Mouse (Mus musculus): Measurements from ENCODE around the gene Hspa2. TPM values are rescaled to one million over a fixed set of nuclear protein-coding genes. Genes with fewer than 3 reads are reported as not detected.

The Hspa2 gene
- polyA plus RNA-seq, 1 experiment from 2014 or later, result 5.4 TPM

- DNase-seq (ENCODE audit: low spot score), result no peak
- H3K4me1 ChIP-seq, result no peaks in the 10 kb centered on the region
- H3K36me3 ChIP-seq (replicated peaks), result no peaks in the 10 kb centered on the region
- no peaks in the 10 kb centered on the region for H3K27me3 ChIP-seq (replicated peaks; ENCODE audit: low read depth, poor library complexity, severe bottlenecking)
- no peaks in the 10 kb centered on the region for H3K9me3 ChIP-seq
- H3K27ac ChIP-seq (replicated peaks), result no peak overlapping the region
- H3K4me3 ChIP-seq, result no peak overlapping the region
- 79% methylated on average over 6 of the region's 6 CpGs for WGBS
Observed at GRCm38 (mm10) chr12:76448127-76448526, 44.2 kb downstream of the Hspa2 start.

GRCm38 (mm10) chr12:76452203-76452602 lies 48.2 kb downstream of the Hspa2 start:
- Histone ChIP-seq H3K27me3 (replicated peaks; ENCODE audit: low read depth, poor library complexity, severe bottlenecking) (no peaks in the 10 kb centered on the region), H3K36me3 (replicated peaks) (no peaks in the 10 kb centered on the region), H3K4me3 (no peak overlapping the region), H3K4me1 (no peaks in the 10 kb centered on the region), H3K9me3 (no peaks in the 10 kb centered on the region), H3K27ac (replicated peaks) (no peak overlapping the region)
- 72% methylated on average over 2 of the region's 2 CpGs for WGBS
- no peak for DNase-seq (ENCODE audit: low spot score)

Other genes starting within 250 kb of the Hspa2 start
- gene Esr2, start 226.9 kb upstream of the Hspa2 start, polyA plus RNA-seq (2016; fragmentation: Nextera tagmentation; extraction: Ambion mirVana), result 0.20 and 0.29 TPM in 2 replicates
- not detected in 2 replicates for gene Tex21, start 157.4 kb upstream of the Hspa2 start, polyA plus RNA-seq (2016; fragmentation: Nextera tagmentation; extraction: Ambion mirVana)
- 106 and 117 TPM in 2 replicates for gene Mthfd1, start 148.9 kb upstream of the Hspa2 start, polyA plus RNA-seq (2016; fragmentation: Nextera tagmentation; extraction: Ambion mirVana)
- 2.3 and 2.7 TPM in 2 replicates for gene Akap5, start 79.3 kb upstream of the Hspa2 start, polyA plus RNA-seq (2016; fragmentation: Nextera tagmentation; extraction: Ambion mirVana)
- gene Zbtb25, start 34.6 kb upstream of the Hspa2 start, polyA plus RNA-seq (2016; fragmentation: Nextera tagmentation; extraction: Ambion mirVana), result 14.6 and 17.7 TPM in 2 replicates
- 9.4 and 10.0 TPM in 2 replicates for gene Zbtb1, start 33.9 kb upstream of the Hspa2 start, polyA plus RNA-seq (2016; fragmentation: Nextera tagmentation; extraction: Ambion mirVana)
- gene Ppp1r36, start 13.4 kb downstream of the Hspa2 start, polyA plus RNA-seq (2016; fragmentation: Nextera tagmentation; extraction: Ambion mirVana), result 1.6 and 1.8 TPM in 2 replicates
- 3.3 and 3.9 TPM in 2 replicates for gene Plekhg3, start 126.7 kb downstream of the Hspa2 start, polyA plus RNA-seq (2016; fragmentation: Nextera tagmentation; extraction: Ambion mirVana)